Mouse (Mus musculus) limb, embryonic 14.5 days (tissue): ENCODE measurements at regions not wholly inside any gene's neighbourhood (a gene's known extent, or its start where the extent isn't known, plus 50 kb on each side); places are given as distances from the start of the nearest gene placed in this dataset.

Experiments
- ATAC-seq: fragments of 200-750 bp; cut with Nextera tagmentation; 2 replicates; pipeline ENCODE4 v1.8.0; 2017; ENCODE audit warnings: low read depth, moderate number of reproducible peaks, moderate TSS enrichment; ENCODE audit not compliant: low FRiP score
- DNase-seq: peaks from one replicate; pipeline ENCODE4 v3.0.0-alpha.2; 2015; ENCODE audit warnings: low spot score
- H3K27ac ChIP-seq: fragments of 300-500 bp; sonication (generic); replicated peaks from 2 replicates; pipeline ENCODE4 v1.5.1; 2014; ENCODE audit warnings: low read depth, mild to moderate bottlenecking, low read length, moderate library complexity, mixed read lengths
- H3K27me3 ChIP-seq: fragments of 300-500 bp; sonication (generic); 2 replicates; pipeline ENCODE4 v1.6.1; 2014; ENCODE audit warnings: low read length, mixed read lengths; ENCODE audit not compliant: control insufficient read depth, insufficient read depth
- H3K36me3 ChIP-seq: fragments of 300-500 bp; sonication (generic); 2 replicates; pipeline ENCODE4 v1.6.1; 2014; ENCODE audit warnings: mild to moderate bottlenecking, low read length, moderate library complexity, mixed read lengths; ENCODE audit not compliant: control insufficient read depth, insufficient read depth
- H3K4me1 ChIP-seq: fragments of 300-500 bp; sonication (generic); 2 replicates; pipeline ENCODE4 v1.6.1; 2014; ENCODE audit warnings: antibody characterized with exemption, low read length, mixed read lengths; ENCODE audit not compliant: control insufficient read depth, insufficient read depth
- H3K4me2 ChIP-seq: fragments of 300-500 bp; sonication (generic); replicated peaks from 2 replicates; pipeline ENCODE4 v1.6.1; 2014; ENCODE audit warnings: low read depth, mild to moderate bottlenecking, low read length, moderate library complexity; ENCODE audit not compliant: severe bottlenecking
- H3K4me3 ChIP-seq: fragments of 300-500 bp; sonication (generic); replicated peaks from 2 replicates; pipeline ENCODE4 v1.5.1; 2014; ENCODE audit warnings: low read length
- H3K9ac ChIP-seq: fragments of 300-500 bp; sonication (generic); 2 replicates; pipeline ENCODE4 v1.6.1; 2014; ENCODE audit warnings: mild to moderate bottlenecking, low read depth, low read length, moderate library complexity; ENCODE audit not compliant: severe bottlenecking
- H3K9me3 ChIP-seq: fragments of 300-500 bp; sonication (generic); 2 replicates; pipeline ENCODE4 v1.6.1; 2016; ENCODE audit warnings: low read length; ENCODE audit not compliant: control insufficient read depth
- POLR2A ChIP-seq: fragments of 200-500 bp; IDR thresholded peaks from 2 replicates; pipeline ENCODE4 v1.8.0; 2012; ENCODE audit warnings: inconsistent platforms, mild to moderate bottlenecking, moderate library complexity, borderline replicate concordance; ENCODE audit not compliant: insufficient read depth, insufficient read length; ENCODE audit errors: extremely low read depth
- WGBS: fragments of 180-500 bp; shearing (Covaris S2); extraction: QIAGEN DNeasy Blood & Tissue Kit; methylation state at CpG from one replicate; pipeline ENCODE4 v1.1.7; 2014; 5-methylcytosine and 5-hydroxymethylcytosine counted together

GRCm38 (mm10) chr8:44690593-44690950, 244.7 kb upstream of the Fat1 start:
- H3K4me1 ChIP-seq = no peaks in the 10 kb centered on the region
- no peak overlapping the region for H3K4me2 ChIP-seq
- no peak overlapping the region for H3K9ac ChIP-seq
- H3K27ac ChIP-seq = no peak overlapping the region
- no peak for ATAC-seq
- TF ChIP-seq POLR2A = no peak
- no peak for DNase-seq
- no peaks in the 10 kb centered on the region for H3K9me3 ChIP-seq
- WGBS = 85% methylated on average over 4 of the region's 4 CpGs
- H3K27me3 ChIP-seq = no peaks in the 10 kb centered on the region
- H3K4me3 ChIP-seq = no peak overlapping the region
- no peaks in the 10 kb centered on the region for H3K36me3 ChIP-seq

DNA sequence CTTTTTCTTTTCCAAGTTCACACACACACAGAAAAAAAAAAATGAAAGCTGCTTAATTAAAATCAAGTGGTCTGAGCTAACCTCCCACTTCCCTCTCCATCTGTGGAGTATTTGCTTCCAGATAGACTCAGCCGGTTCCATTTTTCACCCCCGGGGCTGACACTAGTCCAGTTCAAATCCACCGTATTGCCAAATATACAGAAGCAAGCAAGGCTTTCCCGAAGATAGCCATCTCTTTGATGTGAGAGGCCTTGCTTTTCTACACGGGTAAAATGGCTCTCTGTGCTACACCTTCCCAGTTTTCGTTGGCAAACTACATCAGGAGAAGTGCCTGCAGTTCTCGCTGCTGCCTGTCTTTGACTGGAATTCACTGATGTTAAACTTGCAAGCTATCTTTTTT, 244.1 kb upstream of the Fat1 start:
- Histone ChIP-seq H3K4me3 (no peak overlapping the region), H3K27ac (no peak overlapping the region), H3K4me1 (peaks cover 5% of the 10 kb centered on the region), H3K36me3 (no peaks in the 10 kb centered on the region), H3K4me2 (no peak overlapping the region), H3K9ac (no peak overlapping the region), H3K27me3 (no peaks in the 10 kb centered on the region), H3K9me3 (no peaks in the 10 kb centered on the region)
- DNase-seq (no peak), ATAC-seq (no peak)
- WGBS = 42% methylated on average over 7 of the region's 7 CpGs
- no peak for TF ChIP-seq POLR2A

DNA sequence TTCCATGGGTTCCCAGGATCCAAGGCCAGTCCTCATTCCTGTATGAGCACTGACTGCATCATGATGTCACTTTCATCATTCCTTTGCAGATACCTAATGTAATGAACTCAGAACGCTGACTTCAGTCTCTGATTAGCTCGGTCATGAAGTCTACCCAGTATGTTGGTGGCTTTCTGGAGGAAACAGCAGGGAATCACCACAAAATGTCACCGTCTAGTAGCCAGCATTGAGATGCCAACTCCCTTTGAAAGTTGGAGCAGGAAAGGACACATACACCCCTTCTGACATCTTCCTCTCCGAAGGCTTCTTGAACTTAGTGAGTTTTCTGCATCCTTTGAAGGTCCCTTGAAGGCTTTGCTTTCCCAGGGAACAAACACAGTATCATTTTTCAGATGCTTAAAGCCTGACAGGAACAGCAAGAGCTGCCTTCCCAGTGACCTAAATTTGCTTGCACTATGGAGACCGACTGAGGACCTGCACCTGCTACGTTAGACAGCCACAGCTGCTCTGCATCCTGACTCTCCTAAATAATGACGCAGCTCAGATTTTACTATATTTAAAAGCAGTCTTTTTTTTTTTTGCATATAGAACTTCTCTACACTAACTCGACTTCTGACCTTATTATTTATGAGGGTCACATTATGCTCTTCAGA, 243.1 kb upstream of the Fat1 start:
- ATAC-seq = no peak
- 77% methylated on average over 8 of the region's 8 CpGs for WGBS

GRCm38 (mm10) chr8:44694861-44695260, 240.4 kb upstream of the Fat1 start:
- H3K27ac ChIP-seq = no peak overlapping the region
- no peaks in the 10 kb centered on the region for H3K36me3 ChIP-seq
- WGBS = 34% methylated on average over 9 of the region's 9 CpGs
- no peak overlapping the region for H3K4me2 ChIP-seq
- ATAC-seq (no peak), DNase-seq (no peak)
- TF ChIP-seq POLR2A = no peak
- no peak overlapping the region for H3K4me3 ChIP-seq
- no peak overlapping the region for H3K9ac ChIP-seq
- H3K9me3 ChIP-seq = no peaks in the 10 kb centered on the region
- H3K27me3 ChIP-seq = no peaks in the 10 kb centered on the region
- H3K4me1 ChIP-seq = peaks cover 9% of the 10 kb centered on the region

More for the DNA sequence above, 243.1 kb upstream of the Fat1 start:
- no peak for TF ChIP-seq POLR2A
- Histone ChIP-seq H3K4me2 (no peak overlapping the region), H3K9ac (no peak overlapping the region), H3K27me3 (no peaks in the 10 kb centered on the region), H3K36me3 (no peaks in the 10 kb centered on the region), H3K4me3 (no peak overlapping the region), H3K27ac (no peak overlapping the region), H3K9me3 (no peaks in the 10 kb centered on the region), H3K4me1 (peaks cover 9% of the 10 kb centered on the region)
- DNase-seq = peak; percentile 29

DNA sequence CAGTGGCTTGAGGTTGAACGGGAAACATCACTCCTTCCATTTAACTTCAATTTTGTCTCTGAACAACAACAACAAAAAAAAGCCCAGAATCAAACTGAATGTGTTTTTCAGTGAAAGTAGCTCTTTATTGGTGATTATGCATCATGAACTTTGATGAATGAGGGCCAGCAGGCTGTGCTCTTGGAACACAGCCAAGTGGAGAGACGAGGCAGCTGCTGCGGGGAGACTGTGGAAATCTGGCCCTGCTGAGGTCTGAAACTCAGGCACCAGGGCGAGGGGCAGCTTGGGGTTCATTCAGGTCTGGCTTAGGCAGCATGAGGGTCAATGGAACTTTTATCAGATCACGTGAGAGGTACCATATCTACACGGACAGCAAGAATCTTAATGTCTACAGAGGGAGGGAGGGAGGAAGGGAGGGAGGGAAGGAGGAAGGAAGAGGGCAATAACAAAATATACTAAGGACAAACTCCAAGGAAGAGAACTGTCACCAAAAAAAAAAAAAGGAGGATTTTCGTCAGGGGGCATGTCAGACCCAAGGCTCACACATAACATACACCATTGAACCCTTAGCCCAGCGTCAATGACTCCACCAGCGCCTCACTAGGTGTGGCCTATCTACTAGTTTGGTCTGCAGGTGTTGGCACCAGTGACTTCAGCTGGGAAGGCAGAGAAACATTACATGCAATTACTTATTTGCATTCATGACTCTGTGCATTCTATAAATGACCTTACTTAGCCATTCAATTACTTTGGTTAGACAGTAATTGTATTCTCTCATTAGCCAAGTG, 239.0 kb upstream of the Fat1 start:
- no peak overlapping the region for H3K4me3 ChIP-seq
- peaks cover 9% of the 10 kb centered on the region for H3K4me1 ChIP-seq
- TF ChIP-seq POLR2A = no peak
- WGBS = 32% methylated on average over 9 of the region's 9 CpGs
- no peaks in the 10 kb centered on the region for H3K36me3 ChIP-seq
- DNase-seq (peak; percentile 19), ATAC-seq (no peak)
- H3K4me2 ChIP-seq = no peak overlapping the region
- H3K9ac ChIP-seq = no peak overlapping the region
- no peaks in the 10 kb centered on the region for H3K9me3 ChIP-seq
- H3K27ac ChIP-seq = no peak overlapping the region
- H3K27me3 ChIP-seq = no peaks in the 10 kb centered on the region
